Mouse (Mus musculus) gastrocnemius, postnatal 14 days (tissue): ENCODE data around the gene Mt4. TPM values are rescaled to one million over a fixed set of nuclear protein-coding genes. Genes with fewer than 3 reads are reported as not detected.

Source experiments
- DNase-seq: peaks from one replicate; pipeline ENCODE4 v3.0.0; 2021; ENCODE audit warnings: mixed read lengths
- intact Hi-C: fragments of 180-260 bp; cut with DNase I; formaldehyde crosslinking; loops from one replicate; pipeline ENCODE4 v1.15.1; 2025; ENCODE audit warnings: low total_unique reads
- long read RNA-seq, 2 experiments: library from polyadenylated mRNA; stranded (forward); transcript quantifications; one replicate each; pipeline ENCODE4 v2.0.0; 2021
- total RNA-seq, 2 experiments: library from RNA; stranded (reverse); gene quantifications; 2 replicates each; pipeline ENCODE4 v1.2.3; 2021

Gene Mt4
- total RNA-seq: not detected
- long read RNA-seq, experiment 1: 0 reads
- long read RNA-seq, experiment 2: 0 reads

DNA sequence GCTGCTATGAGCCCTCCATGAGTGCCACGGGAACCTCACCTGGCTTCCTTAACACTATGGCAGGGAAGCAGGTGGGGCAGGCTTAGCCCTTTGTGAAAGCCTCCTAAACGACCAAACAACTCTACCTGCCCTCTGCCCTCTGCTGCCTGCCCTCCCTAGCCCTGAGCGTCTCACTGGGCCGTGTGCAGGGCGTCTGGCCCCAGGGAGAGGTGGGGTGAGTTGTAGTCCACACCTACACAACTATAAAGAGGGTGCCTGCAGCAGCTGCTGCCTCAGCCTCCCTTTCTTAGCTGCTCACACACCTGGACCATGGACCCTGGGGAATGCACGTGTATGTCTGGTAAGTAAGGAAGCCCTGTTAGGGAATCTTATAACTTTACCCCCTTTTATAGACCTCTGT, at the start of gene Mt4:
Mt4 (plus strand) TSS at position 265 of the 400 bp plus-strand sequence.
- DNase-seq: no peak
- intact Hi-C loops: no loop called here

- no peak for DNase-seq
- intact Hi-C loops: no loop called here
Observed at GRCm38 (mm10) chr8:94087964-94088363, 49.0 kb upstream of the Mt4 start.

- no peak for DNase-seq
- intact Hi-C loops: no loop called here
Observed at GRCm38 (mm10) chr8:94089715-94090114, 47.3 kb upstream of the Mt4 start.

GRCm38 (mm10) chr8:94092848-94093247, 44.1 kb upstream of the Mt4 start:
- DNase-seq: no peak
- intact Hi-C loops: no loop called here

DNA sequence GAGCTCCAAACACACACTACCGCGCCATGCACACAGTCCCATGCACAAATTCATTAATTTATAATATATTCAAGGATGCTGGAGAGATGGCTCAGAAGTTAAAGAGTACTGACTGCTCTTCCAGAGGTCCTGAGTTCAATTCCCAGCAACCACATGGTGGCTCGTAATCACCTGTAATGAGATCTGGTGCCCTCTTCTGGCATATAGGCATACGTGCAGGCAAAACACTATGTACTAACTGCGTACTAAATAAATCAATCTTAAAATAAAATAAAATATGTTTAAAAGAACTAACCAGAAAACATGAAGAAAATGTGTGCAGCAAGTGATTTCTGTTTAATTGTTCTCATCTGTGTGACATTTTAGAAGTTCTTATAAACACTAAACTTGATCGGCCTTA, 42.7 kb upstream of the Mt4 start:
- no peak for DNase-seq
- intact Hi-C loops: no loop called here

- intact Hi-C loops: no loop called here
- peak; percentile 100 for DNase-seq
Observed at GRCm38 (mm10) chr8:94098081-94098974, 38.7 kb upstream of the Mt4 start, which contains the start of gene Bbs2. Bbs2 (minus strand) TSS chr8:94098928.

- no peak for DNase-seq
- intact Hi-C loops: no loop called here
Observed at GRCm38 (mm10) chr8:94098996-94099395, 38.0 kb upstream of the Mt4 start.

DNA sequence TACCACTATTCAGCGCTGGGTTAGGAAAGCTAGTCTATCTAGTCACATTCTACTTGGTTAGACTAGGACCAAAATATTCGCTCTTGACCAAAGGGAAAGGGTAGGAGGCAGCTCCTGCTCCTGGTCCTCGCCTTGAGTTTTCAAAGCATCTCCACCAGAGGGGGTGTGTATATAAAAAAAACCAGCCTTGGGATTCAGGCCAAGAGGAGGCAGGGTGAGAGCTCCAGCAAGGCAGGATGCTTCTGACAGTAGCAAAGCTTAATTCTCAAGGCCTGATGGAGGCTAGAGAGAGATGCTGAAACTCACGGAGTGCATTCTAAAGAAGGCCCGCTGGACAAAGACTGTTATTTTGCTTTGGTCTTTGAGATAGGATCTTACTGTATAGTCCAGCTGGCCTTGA, 32.9 kb upstream of the Mt4 start:
- DNase-seq: no peak
- intact Hi-C loops: no loop called here

GRCm38 (mm10) chr8:94107871-94108270, 29.1 kb upstream of the Mt4 start:
- peak; percentile 45 for DNase-seq
- intact Hi-C loops: loop anchor here (5.0 kb wide), 2 partner anchors 44 to 94 kb away; partner anchors contain the start of gene Mt3

- no peak for DNase-seq
- intact Hi-C loops: loop anchor here (5.0 kb wide), 2 partner anchors 43 to 93 kb away; partner anchors contain the start of gene Mt3
Observed at GRCm38 (mm10) chr8:94109396-94109795, 27.6 kb upstream of the Mt4 start.

DNA sequence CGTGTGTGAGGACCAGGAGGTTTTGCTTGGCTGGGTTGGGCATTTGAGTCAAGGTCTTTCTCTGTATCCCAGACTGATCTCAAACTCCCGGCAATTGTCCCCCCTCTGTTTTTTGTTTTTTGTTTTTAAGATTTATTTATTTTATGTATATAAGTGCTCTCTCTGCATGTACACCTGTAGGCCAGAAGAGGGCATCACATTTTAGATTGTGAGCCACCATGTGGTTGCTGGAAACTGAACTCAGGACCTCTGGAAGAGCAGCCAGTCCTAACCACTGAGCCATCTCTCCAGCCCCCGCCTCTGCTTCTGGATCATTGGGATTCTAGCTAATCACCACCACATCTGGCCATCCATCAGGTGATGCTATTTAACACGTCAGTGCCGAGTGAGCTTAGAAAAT, 27.2 kb upstream of the Mt4 start:
- intact Hi-C loops: loop anchor here (5.0 kb wide), 2 partner anchors 42 to 92 kb away; partner anchors contain the start of gene Mt3
- DNase-seq: no peak

DNA sequence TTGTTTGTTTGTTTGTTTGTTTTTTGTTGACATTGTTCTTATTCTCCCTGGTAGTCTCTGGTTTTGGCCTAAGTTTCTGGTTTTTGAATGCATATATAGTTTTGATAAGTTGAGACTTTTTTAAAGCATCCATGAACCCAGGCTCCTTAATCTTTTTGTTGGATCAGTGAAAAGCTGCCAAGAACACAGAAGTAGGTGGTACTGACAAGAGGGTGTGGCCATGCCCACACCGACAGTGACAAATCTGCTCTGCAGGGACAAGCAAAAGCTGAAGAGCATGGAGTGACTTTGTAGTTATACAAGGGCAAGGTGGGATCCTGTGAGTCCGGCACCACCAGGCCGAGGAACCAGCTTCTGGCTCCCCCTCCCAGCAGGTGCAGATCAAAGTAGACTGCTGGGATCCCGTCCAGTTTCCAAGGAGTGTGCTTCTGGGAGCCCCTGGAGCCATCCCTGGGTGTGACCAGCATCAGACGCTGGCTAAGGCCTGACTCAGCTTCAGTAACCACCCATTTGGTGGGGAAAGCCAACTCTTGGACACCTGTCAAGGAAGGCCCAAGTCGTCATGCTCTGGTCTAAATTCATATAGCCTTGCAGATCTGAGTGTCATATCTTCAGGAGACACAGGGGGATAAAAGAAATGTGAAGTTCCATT, 26.3 kb upstream of the Mt4 start:
- no peak for DNase-seq
- intact Hi-C loops: no loop called here

GRCm38 (mm10) chr8:94113435-94113834, 23.6 kb upstream of the Mt4 start:
- no peak for DNase-seq
- intact Hi-C loops: no loop called here

- no peak for DNase-seq
- intact Hi-C loops: no loop called here
Observed at GRCm38 (mm10) chr8:94113972-94114371, 23.0 kb upstream of the Mt4 start.

GRCm38 (mm10) chr8:94118776-94119430, 18.1 kb upstream of the Mt4 start:
- no peak for DNase-seq
- intact Hi-C loops: no loop called here

- DNase-seq: no peak
- intact Hi-C loops: no loop called here
Observed at GRCm38 (mm10) chr8:94121625-94122024, 15.4 kb upstream of the Mt4 start.

- intact Hi-C loops: no loop called here
- DNase-seq: no peak
Observed at GRCm38 (mm10) chr8:94122711-94123468, 14.1 kb upstream of the Mt4 start.

DNA sequence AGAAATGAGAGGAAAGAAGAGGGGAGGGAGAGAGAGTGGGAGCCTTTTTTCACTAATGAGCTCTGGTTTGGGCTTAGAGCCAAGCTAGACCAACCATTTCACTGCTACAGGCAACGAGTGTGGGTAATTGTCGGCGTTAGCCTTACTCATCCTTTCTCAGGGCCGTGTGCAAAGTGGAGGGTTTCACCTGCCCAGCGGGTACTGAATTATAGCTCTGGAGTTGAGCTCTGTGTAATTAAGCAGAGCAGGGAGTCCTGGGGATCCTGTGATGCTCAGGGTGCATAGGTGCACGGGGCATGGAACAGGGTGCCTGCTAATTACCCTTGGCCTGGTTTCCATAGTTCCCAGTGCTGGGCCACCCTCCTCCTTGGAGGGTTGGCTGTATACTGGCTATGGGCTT, 9.3 kb upstream of the Mt4 start:
- intact Hi-C loops: no loop called here
- no peak for DNase-seq

DNA sequence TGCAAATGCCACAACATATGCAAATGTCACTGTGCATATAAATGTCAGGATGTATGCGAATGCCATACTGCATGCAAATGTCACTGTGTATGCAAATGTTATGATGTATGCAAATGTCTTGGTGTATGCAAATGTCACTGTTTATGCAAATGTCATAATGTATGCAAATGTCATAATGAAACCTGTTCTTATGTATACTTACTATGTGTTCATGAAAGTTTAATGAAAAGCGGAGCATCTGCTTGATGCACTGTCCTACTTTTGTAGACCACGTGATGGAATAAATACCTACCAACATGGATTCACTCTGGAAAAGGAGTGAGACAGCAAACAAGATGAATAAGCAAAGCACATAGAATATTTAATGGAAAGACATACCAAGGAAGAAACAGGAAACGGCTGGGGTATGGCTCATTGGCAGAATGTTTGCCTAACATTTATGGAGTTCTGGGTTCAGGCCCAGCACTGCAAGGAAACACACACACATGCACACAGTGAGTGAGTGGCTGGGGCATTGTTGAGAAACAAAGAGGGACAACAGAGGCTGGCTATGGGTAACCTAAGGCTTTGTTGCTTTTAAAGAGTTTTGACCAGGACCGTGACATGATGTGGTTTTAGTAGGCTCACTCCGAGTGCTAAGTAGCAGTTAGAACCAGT, 7.7 kb upstream of the Mt4 start:
- no peak for DNase-seq
- intact Hi-C loops: no loop called here
